Mouse (Mus musculus): Measurements from ENCODE around the gene Tmem245. TPM values are rescaled to one million over a fixed set of nuclear protein-coding genes. Genes with fewer than 3 reads are reported as not detected.
A peak's percentile ranks its signal among the peaks of the same experiment; 100 is the strongest.
"Not testable (repeated sequence)": the region's sequence is repeated elsewhere in the genome, so short reads cannot be mapped to it uniquely, and the experiment has no call there.

The Tmem245 gene
- polyA plus RNA-seq, 1 experiment from 2014 or later, result 6.1 TPM

DNA sequence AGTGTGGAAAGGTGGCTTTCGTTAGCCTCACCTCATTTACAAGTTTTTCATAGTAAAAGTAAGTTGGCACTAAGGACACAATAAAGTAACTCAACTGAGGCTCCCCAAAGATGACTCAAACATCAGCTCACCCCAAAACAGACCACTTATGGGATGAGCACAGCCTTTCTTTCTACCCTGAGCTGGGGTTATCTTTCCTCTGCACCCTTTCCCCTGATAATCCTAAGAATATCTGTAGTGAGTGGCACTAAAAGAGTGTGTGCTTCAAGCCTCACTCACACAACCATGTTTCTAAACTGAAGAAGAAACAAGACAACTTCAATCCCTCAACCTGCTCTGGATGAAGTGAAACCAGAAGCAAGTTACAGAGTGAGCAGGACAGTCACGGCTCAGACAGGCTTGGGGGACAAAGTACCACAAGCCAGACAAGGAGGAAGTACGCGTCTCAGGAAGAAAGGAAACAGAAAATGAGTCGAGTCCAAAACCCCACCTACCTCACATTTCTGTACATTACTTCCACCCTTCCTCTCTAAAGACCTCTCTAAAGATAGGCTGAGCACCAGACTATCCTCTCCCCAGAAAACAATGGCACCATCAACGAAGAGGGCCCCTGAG, 54.6 kb downstream of the Tmem245 start:
- no peaks in the 10 kb centered on the region for H3K27me3 ChIP-seq (replicated peaks)
- peaks cover 14% of the 10 kb centered on the region for H3K4me1 ChIP-seq
- H3K9me3 ChIP-seq (replicated peaks), result no peaks in the 10 kb centered on the region
- 33% methylated on average over 6 of the region's 6 CpGs for WGBS (ENCODE audit: insufficient replicate concordance)
- peaks cover 60% of the 10 kb centered on the region for H3K36me3 ChIP-seq
- 0 out of 2 replicates have a peak overlapping the region, but pooled peaks have one; percentile 6 for H3K4me2 ChIP-seq
- ATAC-seq, result no peak
- no peak overlapping the region for H3K9ac ChIP-seq
- H3K27ac ChIP-seq, result no peak overlapping the region
- H3K4me3 ChIP-seq, result no peak overlapping the region

DNA sequence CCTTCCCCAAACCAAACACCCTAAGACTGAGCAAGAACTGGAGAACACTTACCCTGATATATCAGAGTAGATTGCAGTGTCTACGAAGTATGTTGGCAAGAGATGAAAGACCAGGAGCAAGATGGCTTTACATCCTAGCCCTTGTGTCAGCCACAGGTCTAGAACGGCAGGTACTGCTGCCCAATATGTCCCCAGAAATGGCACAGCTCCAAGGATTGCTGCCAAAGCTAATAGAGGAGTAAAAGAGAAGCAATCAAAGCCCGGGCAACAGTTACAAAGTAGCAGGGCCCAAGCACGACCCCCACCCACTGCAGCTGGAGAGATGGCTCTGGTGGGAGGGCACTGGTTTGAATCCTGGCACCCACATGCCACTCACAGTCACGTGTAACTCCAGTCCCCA, 58.8 kb downstream of the Tmem245 start:
- no peaks in the 10 kb centered on the region for H3K27me3 ChIP-seq (replicated peaks)
- no peaks in the 10 kb centered on the region for H3K9me3 ChIP-seq (replicated peaks)
- peaks cover 14% of the 10 kb centered on the region for H3K4me1 ChIP-seq
- 85% methylated on average over 5 of the region's 5 CpGs for WGBS (ENCODE audit: insufficient replicate concordance)
- peaks cover 62% of the 10 kb centered on the region for H3K36me3 ChIP-seq
- no peak overlapping the region for H3K9ac ChIP-seq
- no peak overlapping the region for H3K27ac ChIP-seq
- no peak overlapping the region for H3K4me3 ChIP-seq
- H3K4me2 ChIP-seq, result no peak overlapping the region
- no peak for ATAC-seq

DNA sequence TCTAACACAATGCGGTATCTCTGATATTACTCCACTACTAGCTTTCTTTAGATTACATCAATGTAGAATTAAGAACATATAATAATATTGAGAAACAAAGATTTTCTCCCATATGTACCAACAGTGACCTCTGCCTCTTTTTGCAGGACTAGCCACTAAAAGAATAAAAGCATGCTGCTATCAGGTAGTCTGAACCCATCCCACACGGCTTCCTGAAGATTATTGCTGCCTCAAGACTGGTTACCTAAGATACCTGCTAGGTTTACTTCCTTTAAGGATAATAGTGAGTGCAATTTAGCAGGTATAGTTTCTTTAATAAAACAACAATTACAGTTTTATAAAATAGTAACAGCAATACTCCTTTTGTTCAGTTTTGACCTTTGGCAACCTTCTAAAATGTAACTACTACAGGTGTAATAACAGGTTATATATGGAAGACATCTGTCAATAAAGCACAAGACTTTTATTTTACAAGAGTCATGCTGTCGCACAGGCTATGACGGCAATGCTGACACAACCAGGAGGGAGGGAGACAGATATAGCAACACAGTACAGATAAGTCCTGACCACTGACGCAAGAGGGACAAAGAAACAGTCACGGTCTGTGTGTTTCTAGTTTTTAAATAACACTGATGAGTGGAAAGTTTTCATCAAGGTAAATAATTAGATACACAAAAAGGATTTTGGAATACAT, 60.8 kb downstream of the Tmem245 start:
- H3K27ac ChIP-seq, result no peak overlapping the region
- 57% methylated on average over 6 of the region's 6 CpGs for WGBS (ENCODE audit: insufficient replicate concordance)
- no peak overlapping the region for H3K4me3 ChIP-seq
- ATAC-seq, result no peak
- H3K36me3 ChIP-seq, result peaks cover 70% of the 10 kb centered on the region
- H3K27me3 ChIP-seq (replicated peaks), result no peaks in the 10 kb centered on the region
- H3K9ac ChIP-seq, result no peak overlapping the region
- H3K4me1 ChIP-seq, result no peaks in the 10 kb centered on the region
- H3K9me3 ChIP-seq (replicated peaks), result no peaks in the 10 kb centered on the region
- no peak overlapping the region for H3K4me2 ChIP-seq

DNA sequence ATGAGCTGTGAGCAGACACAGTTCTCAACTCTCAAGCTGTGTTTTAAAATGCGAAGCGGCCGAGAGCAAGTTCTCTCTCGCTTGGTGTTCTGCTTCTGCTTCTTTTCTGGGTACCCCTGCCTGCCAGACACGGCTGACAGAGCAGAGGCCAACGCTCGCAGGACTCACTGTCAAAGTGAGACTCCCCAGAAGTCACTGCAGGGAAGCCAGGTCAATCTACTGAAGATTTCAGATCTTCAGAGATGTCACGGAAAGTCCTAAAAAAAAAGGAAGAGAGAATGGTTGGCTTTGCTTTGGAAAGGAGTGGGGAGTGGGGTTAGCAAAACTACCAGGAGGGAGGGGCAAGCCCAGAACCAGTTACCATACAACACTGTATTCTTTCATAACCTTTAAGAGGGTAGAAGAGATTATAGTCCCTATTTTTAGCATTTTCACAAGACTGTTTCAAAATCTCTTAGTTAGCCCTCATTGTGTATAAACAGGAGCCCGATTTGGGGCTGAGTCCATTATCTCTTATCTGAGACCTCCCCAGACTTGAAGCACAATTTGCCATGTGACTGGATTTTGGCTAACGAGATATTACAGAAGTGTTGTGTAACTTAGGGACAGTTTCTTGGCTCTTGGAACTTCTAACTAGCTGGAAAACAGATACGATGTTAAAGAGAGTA, 67.1 kb downstream of the Tmem245 start:
- 75% methylated on average over 11 of the region's 11 CpGs for WGBS (ENCODE audit: insufficient replicate concordance)
- no peaks in the 10 kb centered on the region for H3K4me1 ChIP-seq
- H3K4me3 ChIP-seq, result no peak overlapping the region
- H3K27me3 ChIP-seq (replicated peaks), result no peaks in the 10 kb centered on the region
- H3K4me2 ChIP-seq, result no peak overlapping the region
- H3K27ac ChIP-seq, result no peak overlapping the region
- ATAC-seq, result no peak
- H3K36me3 ChIP-seq, result peaks cover 60% of the 10 kb centered on the region
- H3K9ac ChIP-seq, result no peak overlapping the region
- no peaks in the 10 kb centered on the region for H3K9me3 ChIP-seq (replicated peaks)

DNA sequence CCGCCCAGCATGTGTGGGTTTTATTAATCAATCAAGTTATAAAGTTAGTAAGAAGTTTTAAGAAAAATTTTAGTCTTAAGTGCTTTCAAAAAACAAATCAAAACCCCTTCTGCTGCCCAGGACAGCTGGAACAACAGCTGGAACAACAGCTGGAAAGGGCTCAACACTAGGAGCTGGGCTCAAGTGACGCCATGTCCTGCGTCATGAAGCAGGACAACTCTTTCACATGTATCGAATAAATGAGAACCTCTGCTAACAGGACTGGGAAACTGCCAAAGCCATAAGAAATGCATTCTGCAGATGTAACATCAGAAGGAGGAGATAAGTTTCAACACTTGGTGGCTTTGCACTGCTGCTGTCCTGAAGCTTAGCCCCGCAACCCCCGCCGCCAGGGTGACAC, 68.3 kb downstream of the Tmem245 start:
- Histone ChIP-seq H3K27me3 (replicated peaks) (no peaks in the 10 kb centered on the region), H3K4me1 (no peaks in the 10 kb centered on the region), H3K9me3 (replicated peaks) (no peaks in the 10 kb centered on the region), H3K36me3 (peaks cover 54% of the 10 kb centered on the region), H3K4me2 (no peak overlapping the region), H3K4me3 (no peak overlapping the region), H3K9ac (no peak overlapping the region), H3K27ac (no peak overlapping the region)
- no peak for ATAC-seq
- 90% methylated on average over 7 of the region's 7 CpGs for WGBS (ENCODE audit: insufficient replicate concordance)

DNA sequence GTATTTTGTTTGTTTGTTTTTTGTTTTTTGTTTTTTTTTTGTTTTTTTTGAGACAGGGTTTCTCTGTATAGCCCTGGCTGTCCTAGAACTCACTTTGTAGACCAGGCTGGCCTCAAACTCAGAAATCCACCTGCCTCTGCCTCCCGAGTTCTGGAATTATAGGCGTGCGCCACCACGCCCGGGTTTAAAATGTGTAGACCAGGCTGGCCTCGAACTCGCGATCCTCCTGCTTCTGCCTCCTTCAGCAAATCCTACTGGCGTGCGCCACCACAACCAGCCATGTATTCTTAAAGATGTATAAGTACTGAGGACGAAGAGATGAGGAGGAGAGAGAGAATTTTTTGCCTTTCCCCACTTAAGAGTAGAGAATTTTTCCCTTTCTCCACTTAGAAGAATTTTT, 76.7 kb downstream of the Tmem245 start:
- H3K27me3 ChIP-seq (replicated peaks); H3K9me3 ChIP-seq (replicated peaks); H3K27ac ChIP-seq; H3K4me3 ChIP-seq; H3K4me1 ChIP-seq; H3K9ac ChIP-seq; ATAC-seq; H3K4me2 ChIP-seq: not testable (repeated sequence)
- H3K36me3 ChIP-seq, result peaks cover 20% of the 10 kb centered on the region
- 82% methylated on average over 11 of the region's 11 CpGs for WGBS (ENCODE audit: insufficient replicate concordance)

DNA sequence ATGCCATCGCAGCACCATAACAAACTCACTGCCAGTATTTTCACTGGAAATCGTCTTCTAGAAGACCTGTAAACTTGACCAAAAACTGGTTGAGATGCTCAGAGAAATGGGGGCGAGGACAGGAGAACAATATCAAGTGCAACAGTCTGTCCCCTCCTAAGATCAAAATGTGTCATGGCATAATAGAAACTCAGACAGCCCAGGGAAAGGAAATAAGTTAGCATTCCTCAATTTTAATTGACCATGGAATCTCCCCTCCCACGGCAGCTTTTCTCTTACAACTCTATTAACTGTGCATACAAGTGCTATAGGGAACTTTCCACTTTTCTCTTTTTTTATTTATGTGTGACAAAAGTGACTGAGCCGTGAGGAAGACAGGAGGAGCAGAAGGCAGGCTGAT, 79.5 kb downstream of the Tmem245 start:
- peaks cover 28% of the 10 kb centered on the region for H3K4me1 ChIP-seq
- H3K9ac ChIP-seq, result no peak overlapping the region
- no peaks in the 10 kb centered on the region for H3K27me3 ChIP-seq (replicated peaks)
- no peak for ATAC-seq
- WGBS (ENCODE audit: insufficient replicate concordance), result 67% methylated on average over 5 of the region's 5 CpGs
- no peak overlapping the region for H3K4me3 ChIP-seq
- H3K4me2 ChIP-seq, result no peak overlapping the region
- H3K27ac ChIP-seq, result no peak overlapping the region
- no peaks in the 10 kb centered on the region for H3K9me3 ChIP-seq (replicated peaks)
- peaks cover 6% of the 10 kb centered on the region; the same call in 1 of the 2 replicates for H3K36me3 ChIP-seq

DNA sequence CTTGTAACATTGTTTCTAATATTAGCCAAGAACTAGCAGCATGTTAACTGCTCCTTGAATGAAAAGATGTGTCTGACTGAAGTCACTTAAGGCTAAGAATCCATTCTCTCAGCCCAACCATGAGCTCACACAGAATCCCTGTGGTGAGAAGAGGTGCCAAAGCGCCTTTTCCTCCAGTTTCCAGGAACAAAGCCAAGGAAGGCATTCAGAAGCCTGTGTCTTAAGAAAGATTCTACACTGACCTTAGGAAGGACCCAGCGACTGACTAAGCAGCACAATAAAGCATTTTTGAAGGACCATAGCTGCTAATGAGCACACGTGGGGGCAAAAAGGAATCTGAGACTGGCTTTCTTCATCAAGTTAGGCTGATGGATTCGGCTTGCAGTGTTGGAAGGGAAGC, 81.3 kb downstream of the Tmem245 start:
- Histone ChIP-seq H3K9me3 (replicated peaks) (no peaks in the 10 kb centered on the region), H3K4me1 (peaks cover 43% of the 10 kb centered on the region), H3K4me2 (no peak overlapping the region), H3K4me3 (no peak overlapping the region), H3K36me3 (peaks cover under 1% of the 10 kb centered on the region; the same call in 1 of the 2 replicates), H3K27ac (no peak overlapping the region; the same call in none of the 2 replicates), H3K9ac (no peak overlapping the region), H3K27me3 (replicated peaks) (no peaks in the 10 kb centered on the region)
- WGBS (ENCODE audit: insufficient replicate concordance), result 70% methylated on average over 4 of the region's 4 CpGs
- ATAC-seq, result no peak

DNA sequence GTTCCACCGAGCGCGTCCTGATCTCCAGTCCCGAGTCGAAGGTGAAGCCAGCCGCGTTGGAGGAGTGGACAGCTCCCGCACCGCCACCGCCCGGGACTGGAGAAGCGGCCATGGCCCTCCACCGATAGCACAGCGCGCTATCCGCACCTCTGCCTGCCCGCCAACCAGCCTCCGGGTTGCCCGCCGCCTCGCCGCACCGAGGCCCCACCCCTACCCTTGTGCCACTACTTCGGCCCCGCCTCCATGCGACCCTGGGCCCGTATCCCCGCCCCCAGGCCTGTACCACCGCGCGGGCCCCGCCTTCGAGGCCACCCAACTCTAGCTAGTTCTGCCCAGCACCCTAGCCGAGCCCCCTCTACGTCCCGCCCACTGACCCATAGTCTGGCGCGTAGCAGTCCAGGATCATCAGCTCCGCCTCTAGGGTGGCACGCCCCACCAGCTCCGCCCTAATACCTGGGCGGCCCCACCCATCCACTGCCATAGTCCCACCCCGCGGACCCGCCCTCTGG, 82.2 kb downstream of the Tmem245 start, which contains the start of gene Ctnnal1:
Ctnnal1 (minus strand) TSS at position 186 of the 509 bp plus-strand sequence.
- ATAC-seq, result peak; percentile 95
- H3K9me3 ChIP-seq (replicated peaks), result no peaks in the 10 kb centered on the region
- no peaks in the 10 kb centered on the region for H3K27me3 ChIP-seq (replicated peaks)
- peak within 1 kb of the TSS; percentile 98 for H3K4me2 ChIP-seq
- peak within 1 kb of the TSS; percentile 91 for H3K9ac ChIP-seq
- WGBS (ENCODE audit: insufficient replicate concordance), result under 1% methylated on average over 45 of the region's 45 CpGs
- no peaks in the 10 kb centered on the region for H3K36me3 ChIP-seq
- peak within 1 kb of the TSS; percentile 89 for H3K27ac ChIP-seq
- H3K4me1 ChIP-seq, result peaks cover 46% of the 10 kb centered on the region
- H3K4me3 ChIP-seq, result peak within 1 kb of the TSS; percentile 82

DNA sequence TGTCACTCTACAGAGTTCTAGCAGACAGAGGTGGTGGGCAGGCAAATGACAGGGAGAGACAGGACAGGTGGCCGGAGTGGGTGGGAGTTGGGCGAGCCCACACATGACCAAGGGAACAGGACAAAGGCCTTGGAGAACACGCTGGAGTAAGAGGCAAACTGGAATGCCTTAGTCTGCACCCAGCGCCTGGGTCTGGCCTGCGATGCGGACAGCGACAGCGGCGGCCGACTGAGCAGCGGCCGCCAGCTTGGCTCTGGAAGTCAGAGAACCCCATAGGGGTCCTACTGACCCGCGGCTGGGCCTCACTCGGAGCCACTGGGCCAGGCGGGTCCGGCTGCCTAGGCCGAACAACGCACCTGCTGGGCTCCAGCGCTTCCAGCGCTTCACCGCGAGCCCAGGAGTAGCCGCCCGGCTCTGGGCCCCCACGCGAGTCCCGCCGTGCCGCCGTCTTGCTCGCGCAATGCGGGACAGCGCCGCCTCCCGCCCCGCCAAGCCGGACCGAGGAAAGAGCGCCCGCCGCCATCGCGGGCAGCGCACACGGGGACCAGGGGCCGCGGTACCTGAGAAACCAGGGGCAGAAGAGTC, 82.7 kb downstream of the Tmem245 start:
- peak overlapping the region; percentile 98 for H3K4me2 ChIP-seq
- ATAC-seq, result peak; percentile 27; the same call in 1 of the 2 replicates
- H3K9ac ChIP-seq, result peak overlapping the region; percentile 91
- 1% methylated on average over 49 of the region's 49 CpGs for WGBS (ENCODE audit: insufficient replicate concordance)
- peak overlapping the region; percentile 89 for H3K27ac ChIP-seq
- no peaks in the 10 kb centered on the region for H3K9me3 ChIP-seq (replicated peaks)
- H3K4me3 ChIP-seq, result peak overlapping the region; percentile 82
- H3K27me3 ChIP-seq (replicated peaks), result no peaks in the 10 kb centered on the region
- H3K36me3 ChIP-seq, result no peaks in the 10 kb centered on the region
- H3K4me1 ChIP-seq, result peaks cover 46% of the 10 kb centered on the region

DNA sequence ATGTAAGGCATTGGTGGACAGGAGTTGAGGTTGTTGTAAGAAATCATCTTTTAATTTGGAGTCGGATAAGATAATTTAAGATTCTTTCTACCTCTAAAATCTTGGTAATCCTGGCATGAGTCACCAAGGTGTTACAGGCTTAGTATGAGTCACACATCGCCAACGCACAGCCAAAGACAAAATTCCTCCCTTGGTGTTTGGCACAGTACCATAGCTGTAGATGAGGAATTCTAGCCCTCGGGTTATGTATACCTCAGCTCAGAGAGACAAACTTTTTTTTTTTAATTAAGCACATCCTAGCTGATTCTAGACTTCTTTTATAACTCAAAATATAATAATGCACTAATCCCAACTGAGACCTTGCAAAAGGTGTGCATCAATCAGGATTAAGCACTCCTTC, 83.2 kb downstream of the Tmem245 start:
- Histone ChIP-seq H3K36me3 (no peaks in the 10 kb centered on the region), H3K4me2 (peak overlapping the region; percentile 98), H3K9ac (peak overlapping the region; percentile 91), H3K4me3 (peak overlapping the region; percentile 82), H3K27me3 (replicated peaks) (no peaks in the 10 kb centered on the region), H3K4me1 (peaks cover 46% of the 10 kb centered on the region), H3K9me3 (replicated peaks) (no peaks in the 10 kb centered on the region), H3K27ac (peak overlapping the region; percentile 89)
- ATAC-seq, result no peak
- WGBS (ENCODE audit: insufficient replicate concordance), result 64% methylated on average over 4 of the region's 4 CpGs
